Mouse (Mus musculus): ENCODE results near the gene Mrps36. TPM values are rescaled to one million over a fixed set of nuclear protein-coding genes. Genes with fewer than 3 reads are reported as not detected.

Gene Mrps36
- polyA plus RNA-seq, 1 experiment from 2014 or later: 162 TPM

DNA sequence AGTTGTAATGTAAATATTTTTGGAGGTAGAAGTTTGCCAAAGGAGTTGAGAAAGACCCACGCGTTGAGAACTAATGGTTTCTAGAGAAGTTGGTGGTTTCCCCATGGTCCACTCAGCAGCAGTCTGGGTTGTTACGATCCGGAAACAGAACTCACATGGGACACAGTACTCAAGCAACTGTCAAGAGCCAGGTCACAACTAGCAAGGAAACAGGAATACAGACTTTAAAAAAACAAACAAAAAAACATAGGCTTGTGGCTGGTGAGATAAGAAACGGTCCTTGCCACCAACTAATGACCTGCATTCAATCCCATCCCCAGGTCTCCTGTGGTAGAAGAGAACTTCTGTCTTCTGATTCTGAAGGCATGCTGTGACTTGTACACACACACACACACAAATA is 6.3 kb upstream of the Mrps36 start:
- ATAC-seq (ENCODE audit: low FRiP score, low TSS enrichment) (no peak), DNase-seq (ENCODE audit: low spot score) (no peak)
- no peaks in the 10 kb centered on the region for H3K9me3 ChIP-seq (ENCODE audit: control insufficient read depth, low read length)
- H3K9ac ChIP-seq (ENCODE audit: low read length): no peak overlapping the region
- no peaks in the 10 kb centered on the region for H3K27me3 ChIP-seq (ENCODE audit: control insufficient read depth, insufficient read depth, low read length)
- H3K36me3 ChIP-seq (ENCODE audit: control insufficient read depth, insufficient read depth, low read length): no peaks in the 10 kb centered on the region
- TF ChIP-seq CTCF (IDR thresholded peaks at IDR 0.05; ENCODE audit: low read depth) (no peak), EP300 (optimal IDR thresholded peaks at IDR 0.05) (no peak)
- no peak overlapping the region for H3K27ac ChIP-seq (replicated peaks)
- no peak overlapping the region for H3K4me2 ChIP-seq (replicated peaks; ENCODE audit: low read depth)
- WGBS: 68% methylated on average over 5 of the region's 5 CpGs
- H3K4me1 ChIP-seq (replicated peaks; ENCODE audit: control insufficient read depth, insufficient read depth): no peaks in the 10 kb centered on the region
- no peak overlapping the region for H3K4me3 ChIP-seq (ENCODE audit: low read depth, low read length)

DNA sequence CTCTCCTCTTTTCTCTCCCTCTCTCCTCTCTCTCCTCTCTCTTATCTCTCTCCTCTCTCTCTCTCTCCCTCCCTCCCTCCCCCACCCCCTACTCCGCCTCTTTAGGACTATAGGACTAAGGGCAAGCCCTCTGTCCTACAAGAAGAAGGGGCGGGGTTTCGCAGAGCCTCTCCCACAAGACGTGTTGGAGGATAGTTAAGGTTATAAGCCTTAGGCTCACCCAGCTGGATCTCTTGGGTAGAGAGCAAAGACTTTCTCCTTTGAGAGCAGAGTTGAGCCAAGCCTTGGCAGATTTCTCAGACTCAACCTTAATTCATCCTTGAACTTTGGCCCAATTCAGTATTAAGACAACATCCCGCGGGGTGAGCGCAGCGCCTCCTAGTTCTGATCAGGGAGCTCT is 4.2 kb upstream of the Mrps36 start:
- no peak for ATAC-seq (ENCODE audit: low FRiP score, low TSS enrichment)
- Histone ChIP-seq H3K4me1 (replicated peaks; ENCODE audit: control insufficient read depth, insufficient read depth) (no peaks in the 10 kb centered on the region), H3K9me3 (ENCODE audit: control insufficient read depth, low read length) (no peaks in the 10 kb centered on the region), H3K4me2 (replicated peaks; ENCODE audit: low read depth) (no peak overlapping the region), H3K27ac (replicated peaks) (no peak overlapping the region), H3K27me3 (ENCODE audit: control insufficient read depth, insufficient read depth, low read length) (no peaks in the 10 kb centered on the region), H3K36me3 (ENCODE audit: control insufficient read depth, insufficient read depth, low read length) (no peaks in the 10 kb centered on the region), H3K9ac (ENCODE audit: low read length) (no peak overlapping the region), H3K4me3 (ENCODE audit: low read depth, low read length) (no peak overlapping the region)
- no peak for DNase-seq (ENCODE audit: low spot score)
- 47% methylated on average over 8 of the region's 8 CpGs for WGBS
- TF ChIP-seq CTCF (IDR thresholded peaks at IDR 0.05; ENCODE audit: low read depth) (no peak), EP300 (optimal IDR thresholded peaks at IDR 0.05) (no peak)

DNA sequence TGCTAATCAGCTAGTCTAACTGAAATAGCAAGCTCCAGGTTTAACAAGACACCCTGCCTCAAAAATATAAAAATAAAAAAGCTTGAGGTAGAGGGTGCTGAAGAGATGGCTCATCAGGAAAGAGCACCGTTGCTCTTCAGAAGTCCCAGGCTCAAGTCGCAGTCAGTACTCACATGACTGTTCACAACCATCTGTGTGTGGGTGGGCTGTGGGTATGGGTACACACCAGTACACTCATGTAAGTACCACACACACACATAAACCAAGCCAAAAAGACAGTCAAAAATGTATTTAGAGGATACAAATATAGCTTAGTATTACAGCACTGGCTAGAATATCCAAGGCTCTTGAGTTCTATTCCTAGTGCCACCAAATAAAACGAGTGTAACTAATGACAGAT is 1.6 kb upstream of the Mrps36 start:
- Histone ChIP-seq H3K36me3 (ENCODE audit: control insufficient read depth, insufficient read depth, low read length) (no peaks in the 10 kb centered on the region), H3K9me3 (ENCODE audit: control insufficient read depth, low read length) (no peaks in the 10 kb centered on the region), H3K9ac (ENCODE audit: low read length) (no peak overlapping the region), H3K27me3 (ENCODE audit: control insufficient read depth, insufficient read depth, low read length) (no peaks in the 10 kb centered on the region), H3K4me2 (replicated peaks; ENCODE audit: low read depth) (no peak overlapping the region), H3K4me3 (ENCODE audit: low read depth, low read length) (no peak overlapping the region), H3K27ac (replicated peaks) (no peak overlapping the region), H3K4me1 (replicated peaks; ENCODE audit: control insufficient read depth, insufficient read depth) (no peaks in the 10 kb centered on the region)
- 80% methylated on average over 3 of the region's 3 CpGs for WGBS
- DNase-seq (ENCODE audit: low spot score) (no peak), ATAC-seq (ENCODE audit: low FRiP score, low TSS enrichment) (no peak)
- TF ChIP-seq EP300 (optimal IDR thresholded peaks at IDR 0.05) (no peak), CTCF (IDR thresholded peaks at IDR 0.05; ENCODE audit: low read depth) (no peak)

DNA sequence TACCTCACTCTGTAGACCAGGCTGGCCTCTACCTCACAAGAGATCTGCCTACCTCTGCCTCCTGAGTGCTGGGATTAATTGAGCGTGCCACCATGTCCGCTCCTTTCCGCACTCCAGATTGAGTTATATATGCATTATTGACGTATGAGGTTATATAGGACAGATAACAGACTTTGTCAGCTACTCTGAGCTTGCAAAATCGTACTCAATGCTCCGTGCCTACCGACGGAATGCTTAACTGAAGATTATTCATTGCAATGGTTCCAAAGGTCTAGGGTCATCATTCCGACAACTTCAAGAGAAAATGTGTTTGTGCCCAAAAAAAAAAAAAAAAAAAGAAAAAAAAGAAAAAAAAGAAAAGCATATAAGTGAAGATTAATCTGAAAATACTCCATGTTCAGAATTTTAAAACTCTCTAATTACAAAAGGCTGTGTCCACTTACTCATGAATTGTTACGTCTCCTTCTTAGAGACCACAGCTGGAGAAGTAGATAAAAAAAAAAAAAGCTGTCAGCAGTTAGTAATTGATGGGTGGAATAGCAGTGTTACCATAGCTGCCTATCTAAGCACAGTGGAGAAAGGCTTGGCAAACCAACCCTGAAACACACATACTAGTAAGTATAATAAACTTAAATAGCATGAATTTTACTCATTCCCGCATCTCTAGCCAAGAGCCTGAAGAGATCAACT is 968 bp downstream of the Mrps36 start:
- H3K9ac ChIP-seq (ENCODE audit: low read length): peak overlapping the region; percentile 77
- H3K27ac ChIP-seq (replicated peaks): peak overlapping the region; percentile 94
- peak; percentile 43 for ATAC-seq (ENCODE audit: low FRiP score, low TSS enrichment)
- H3K4me1 ChIP-seq (replicated peaks; ENCODE audit: control insufficient read depth, insufficient read depth): no peaks in the 10 kb centered on the region
- H3K4me2 ChIP-seq (replicated peaks; ENCODE audit: low read depth): peak overlapping the region; percentile 61
- TF ChIP-seq CTCF (IDR thresholded peaks at IDR 0.05; ENCODE audit: low read depth): no peak
- no peak for TF ChIP-seq EP300 (optimal IDR thresholded peaks at IDR 0.05)
- 44% methylated on average over 11 of the region's 11 CpGs for WGBS
- H3K4me3 ChIP-seq (ENCODE audit: low read depth, low read length): peak overlapping the region; percentile 61
- no peaks in the 10 kb centered on the region for H3K36me3 ChIP-seq (ENCODE audit: control insufficient read depth, insufficient read depth, low read length)
- no peaks in the 10 kb centered on the region for H3K9me3 ChIP-seq (ENCODE audit: control insufficient read depth, low read length)
- DNase-seq (ENCODE audit: low spot score): no peak
- no peaks in the 10 kb centered on the region for H3K27me3 ChIP-seq (ENCODE audit: control insufficient read depth, insufficient read depth, low read length)

DNA sequence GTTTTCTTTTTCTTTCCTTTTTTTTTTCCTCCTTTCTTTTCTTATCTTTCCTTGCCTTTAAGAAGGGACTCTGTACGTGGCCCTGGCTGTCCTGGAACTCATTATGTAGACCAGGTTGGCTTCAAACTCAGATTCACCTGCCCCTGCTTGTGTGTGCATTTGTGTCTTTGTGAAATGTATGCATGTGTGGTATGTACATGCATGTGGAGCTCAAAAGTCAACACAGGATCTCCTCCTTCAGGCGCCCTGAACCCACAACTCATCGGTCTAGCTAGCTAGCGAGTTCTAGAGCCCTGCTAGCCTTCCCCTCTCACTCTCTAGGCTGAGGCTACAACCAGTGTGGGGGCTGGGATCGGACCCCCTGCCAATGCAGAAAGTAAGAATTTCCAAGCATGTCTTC is 1.6 kb downstream of the Mrps36 start:
- H3K4me3 ChIP-seq (ENCODE audit: low read depth, low read length): no peak overlapping the region
- H3K27me3 ChIP-seq (ENCODE audit: control insufficient read depth, insufficient read depth, low read length): no peaks in the 10 kb centered on the region
- ATAC-seq (ENCODE audit: low FRiP score, low TSS enrichment): no peak
- H3K4me1 ChIP-seq (replicated peaks; ENCODE audit: control insufficient read depth, insufficient read depth): no peaks in the 10 kb centered on the region
- no peaks in the 10 kb centered on the region for H3K9me3 ChIP-seq (ENCODE audit: control insufficient read depth, low read length)
- TF ChIP-seq EP300 (optimal IDR thresholded peaks at IDR 0.05): no peak
- DNase-seq (ENCODE audit: low spot score): no peak
- WGBS: 71% methylated on average over 5 of the region's 5 CpGs
- no peaks in the 10 kb centered on the region for H3K36me3 ChIP-seq (ENCODE audit: control insufficient read depth, insufficient read depth, low read length)
- H3K9ac ChIP-seq (ENCODE audit: low read length): no peak overlapping the region
- H3K27ac ChIP-seq (replicated peaks): no peak overlapping the region
- no peak overlapping the region for H3K4me2 ChIP-seq (replicated peaks; ENCODE audit: low read depth)

DNA sequence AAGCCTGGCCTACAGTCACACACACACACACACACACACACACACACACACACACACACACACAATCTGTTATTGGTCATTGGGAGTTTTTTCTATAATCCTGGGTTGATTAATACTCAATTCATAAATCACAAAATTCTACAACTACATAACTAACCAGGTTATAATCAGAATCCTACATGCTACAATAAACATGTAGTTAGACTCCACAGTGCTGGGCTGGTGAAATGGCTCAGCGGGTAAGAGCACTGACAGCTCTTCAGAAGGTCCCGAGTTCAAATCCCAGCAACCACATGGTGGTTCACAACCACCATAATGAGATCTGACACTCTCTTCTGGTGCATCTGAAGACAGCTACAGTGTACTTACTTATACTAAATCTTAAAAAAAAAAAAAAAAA is 11.7 kb downstream of the Mrps36 start:
- Histone ChIP-seq H3K4me1 (replicated peaks; ENCODE audit: control insufficient read depth, insufficient read depth) (0 out of 2 replicates have a peak, but pooled peaks cover 3% of the 10 kb centered on the region), H3K9ac (ENCODE audit: low read length) (no peak overlapping the region), H3K4me2 (replicated peaks; ENCODE audit: low read depth) (no peak overlapping the region), H3K9me3 (ENCODE audit: control insufficient read depth, low read length) (no peaks in the 10 kb centered on the region), H3K27ac (replicated peaks) (no peak overlapping the region), H3K36me3 (ENCODE audit: control insufficient read depth, insufficient read depth, low read length) (peaks cover 4% of the 10 kb centered on the region; the same call in 1 of the 2 replicates), H3K4me3 (ENCODE audit: low read depth, low read length) (no peak overlapping the region), H3K27me3 (ENCODE audit: control insufficient read depth, insufficient read depth, low read length) (no peaks in the 10 kb centered on the region)
- 88% methylated on average over 2 of the region's 2 CpGs for WGBS
- DNase-seq (ENCODE audit: low spot score) (no peak), ATAC-seq (ENCODE audit: low FRiP score, low TSS enrichment) (no peak)
- TF ChIP-seq CTCF (IDR thresholded peaks at IDR 0.05; ENCODE audit: low read depth): no peak
- no peak for TF ChIP-seq EP300 (optimal IDR thresholded peaks at IDR 0.05)
